Mouse (Mus musculus): Measurements from ENCODE around the gene Cul3. TPM values are rescaled to one million over a fixed set of nuclear protein-coding genes. Genes with fewer than 3 reads are reported as not detected.

Cul3 gene
- polyA plus RNA-seq, 1 experiment from 2014 or later, result 59.3 TPM

- no peak for DNase-seq
- no peaks in the 10 kb centered on the region for H3K9me3 ChIP-seq (ENCODE audit: low read depth, low read length)
- 84% methylated on average over 3 of the region's 3 CpGs for WGBS
- no peak overlapping the region for H3K4me2 ChIP-seq
- ATAC-seq (ENCODE audit: insufficient read depth), result no peak
- no peaks in the 10 kb centered on the region for H3K27me3 ChIP-seq (ENCODE audit: insufficient read depth, low read length)
- no peaks in the 10 kb centered on the region for H3K36me3 ChIP-seq (ENCODE audit: insufficient read depth)
- no peak overlapping the region for H3K9ac ChIP-seq
- no peaks in the 10 kb centered on the region for H3K4me1 ChIP-seq (ENCODE audit: insufficient read depth)
- no peak overlapping the region for H3K27ac ChIP-seq (ENCODE audit: low read depth)
- H3K4me3 ChIP-seq (ENCODE audit: low read depth, low read length), result no peak overlapping the region
- no peak for TF ChIP-seq CTCF (IDR thresholded peaks at IDR 0.05; ENCODE audit: low read depth)
These were observed 24.7 kb downstream of the Cul3 start for GRCm38 (mm10) chr1:80315533-80316045.

GRCm38 (mm10) chr1:80293307-80293706, 47.0 kb downstream of the Cul3 start:
- no peak overlapping the region for H3K27ac ChIP-seq (ENCODE audit: low read depth)
- WGBS, result 52% methylated on average over 4 of the region's 4 CpGs
- ATAC-seq (ENCODE audit: insufficient read depth) (no peak), DNase-seq (no peak)
- H3K4me3 ChIP-seq (ENCODE audit: low read depth, low read length), result no peak overlapping the region
- no peaks in the 10 kb centered on the region for H3K27me3 ChIP-seq (ENCODE audit: insufficient read depth, low read length)
- no peak overlapping the region for H3K9ac ChIP-seq
- H3K4me2 ChIP-seq, result no peak overlapping the region
- H3K4me1 ChIP-seq (ENCODE audit: insufficient read depth), result no peaks in the 10 kb centered on the region
- H3K9me3 ChIP-seq (ENCODE audit: low read depth, low read length), result no peaks in the 10 kb centered on the region
- no peaks in the 10 kb centered on the region for H3K36me3 ChIP-seq (ENCODE audit: insufficient read depth)
- TF ChIP-seq CTCF (IDR thresholded peaks at IDR 0.05; ENCODE audit: low read depth), result no peak

- H3K9me3 ChIP-seq (ENCODE audit: low read depth, low read length), result no peaks in the 10 kb centered on the region
- 70% methylated on average over 1 of the region's 1 CpGs for WGBS
- ATAC-seq (ENCODE audit: insufficient read depth) (no peak), DNase-seq (no peak)
- no peak overlapping the region for H3K4me2 ChIP-seq
- no peak overlapping the region for H3K9ac ChIP-seq
- no peak overlapping the region for H3K27ac ChIP-seq (ENCODE audit: low read depth)
- no peaks in the 10 kb centered on the region for H3K27me3 ChIP-seq (ENCODE audit: insufficient read depth, low read length)
- peaks cover 67% of the 10 kb centered on the region for H3K36me3 ChIP-seq (ENCODE audit: insufficient read depth)
- H3K4me1 ChIP-seq (ENCODE audit: insufficient read depth), result no peaks in the 10 kb centered on the region
- H3K4me3 ChIP-seq (ENCODE audit: low read depth, low read length), result no peak overlapping the region
- no peak for TF ChIP-seq CTCF (IDR thresholded peaks at IDR 0.05; ENCODE audit: low read depth)
These were observed 61.5 kb downstream of the Cul3 start for GRCm38 (mm10) chr1:80278731-80279130.

- TF ChIP-seq CTCF (IDR thresholded peaks at IDR 0.05; ENCODE audit: low read depth), result no peak
- no peak for DNase-seq
- Histone ChIP-seq H3K27ac (ENCODE audit: low read depth) (no peak overlapping the region), H3K36me3 (ENCODE audit: insufficient read depth) (peaks cover 4% of the 10 kb centered on the region; the same call in 1 of the 2 replicates), H3K4me3 (ENCODE audit: low read depth, low read length) (no peak overlapping the region), H3K27me3 (ENCODE audit: insufficient read depth, low read length) (no peaks in the 10 kb centered on the region), H3K4me2 (no peak overlapping the region), H3K4me1 (ENCODE audit: insufficient read depth) (no peaks in the 10 kb centered on the region), H3K9me3 (ENCODE audit: low read depth, low read length) (no peaks in the 10 kb centered on the region), H3K9ac (no peak overlapping the region)
- no peak for ATAC-seq (ENCODE audit: insufficient read depth)
- 78% methylated on average over 1 of the region's 1 CpGs for WGBS
These were observed 79.8 kb downstream of the Cul3 start for GRCm38 (mm10) chr1:80260443-80260842.

GRCm38 (mm10) chr1:80258632-80259031, 81.6 kb downstream of the Cul3 start:
- no peaks in the 10 kb centered on the region for H3K9me3 ChIP-seq (ENCODE audit: low read depth, low read length)
- DNase-seq (no peak), ATAC-seq (ENCODE audit: insufficient read depth) (no peak)
- no peaks in the 10 kb centered on the region for H3K27me3 ChIP-seq (ENCODE audit: insufficient read depth, low read length)
- no peaks in the 10 kb centered on the region for H3K4me1 ChIP-seq (ENCODE audit: insufficient read depth)
- H3K9ac ChIP-seq, result no peak overlapping the region
- no peak overlapping the region for H3K27ac ChIP-seq (ENCODE audit: low read depth)
- H3K4me2 ChIP-seq, result no peak overlapping the region
- WGBS, result 61% methylated on average over 4 of the region's 4 CpGs
- no peaks in the 10 kb centered on the region for H3K36me3 ChIP-seq (ENCODE audit: insufficient read depth)
- no peak for TF ChIP-seq CTCF (IDR thresholded peaks at IDR 0.05; ENCODE audit: low read depth)
- H3K4me3 ChIP-seq (ENCODE audit: low read depth, low read length), result no peak overlapping the region

- no peaks in the 10 kb centered on the region for H3K27me3 ChIP-seq (ENCODE audit: insufficient read depth, low read length)
- H3K4me1 ChIP-seq (ENCODE audit: insufficient read depth), result no peaks in the 10 kb centered on the region
- no peak overlapping the region for H3K27ac ChIP-seq (ENCODE audit: low read depth)
- H3K36me3 ChIP-seq (ENCODE audit: insufficient read depth), result no peaks in the 10 kb centered on the region
- H3K4me2 ChIP-seq, result no peak overlapping the region
- ATAC-seq (ENCODE audit: insufficient read depth) (no peak), DNase-seq (no peak)
- TF ChIP-seq CTCF (IDR thresholded peaks at IDR 0.05; ENCODE audit: low read depth), result no peak
- H3K9ac ChIP-seq, result no peak overlapping the region
- H3K9me3 ChIP-seq (ENCODE audit: low read depth, low read length), result no peaks in the 10 kb centered on the region
- H3K4me3 ChIP-seq (ENCODE audit: low read depth, low read length), result no peak overlapping the region
These were observed 87.0 kb downstream of the Cul3 start for GRCm38 (mm10) chr1:80253309-80253708.

GRCm38 (mm10) chr1:80250247-80250646, 90.0 kb downstream of the Cul3 start:
- H3K36me3 ChIP-seq (ENCODE audit: insufficient read depth), result no peaks in the 10 kb centered on the region
- no peak overlapping the region for H3K4me2 ChIP-seq
- ATAC-seq (ENCODE audit: insufficient read depth) (no peak), DNase-seq (no peak)
- H3K9ac ChIP-seq, result no peak overlapping the region
- H3K9me3 ChIP-seq (ENCODE audit: low read depth, low read length), result no peaks in the 10 kb centered on the region
- H3K4me1 ChIP-seq (ENCODE audit: insufficient read depth), result no peaks in the 10 kb centered on the region
- H3K4me3 ChIP-seq (ENCODE audit: low read depth, low read length), result no peak overlapping the region
- 52% methylated on average over 5 of the region's 5 CpGs for WGBS
- no peak for TF ChIP-seq CTCF (IDR thresholded peaks at IDR 0.05; ENCODE audit: low read depth)
- H3K27ac ChIP-seq (ENCODE audit: low read depth), result no peak overlapping the region
- no peaks in the 10 kb centered on the region for H3K27me3 ChIP-seq (ENCODE audit: insufficient read depth, low read length)

- H3K27me3 ChIP-seq (ENCODE audit: insufficient read depth, low read length), result no peaks in the 10 kb centered on the region
- ATAC-seq (ENCODE audit: insufficient read depth), result no peak
- H3K9me3 ChIP-seq (ENCODE audit: low read depth, low read length), result no peaks in the 10 kb centered on the region
- no peak for DNase-seq
- H3K4me3 ChIP-seq (ENCODE audit: low read depth, low read length), result no peak overlapping the region
- H3K36me3 ChIP-seq (ENCODE audit: insufficient read depth), result no peaks in the 10 kb centered on the region
- H3K4me1 ChIP-seq (ENCODE audit: insufficient read depth), result no peaks in the 10 kb centered on the region
- H3K27ac ChIP-seq (ENCODE audit: low read depth), result no peak overlapping the region
- no peak for TF ChIP-seq CTCF (IDR thresholded peaks at IDR 0.05; ENCODE audit: low read depth)
- H3K9ac ChIP-seq, result no peak overlapping the region
- no peak overlapping the region for H3K4me2 ChIP-seq
These were observed 93.1 kb downstream of the Cul3 start for GRCm38 (mm10) chr1:80247131-80247530.
